8 mouse cellular contexts compared by ENCODE assay signal in genomic region chr9:122805053-122805844, GRCm38 (mm10). TPM values are rescaled to one million over a fixed set of nuclear protein-coding genes. Genes with fewer than 3 reads are reported as not detected.
A peak's percentile ranks its signal among the peaks of the same experiment; 100 is the strongest.
DNase-seq lines count a peak whose midpoint lies in the region; ATAC-seq and TF ChIP-seq lines count a peak whose summit lies in the region.

Gene Tcaim, plus strand, starts transcription at chr9:122805539.

- H3K79me2 ChIP-seq in MEL (ENCODE audit: control insufficient read depth, insufficient read depth, low read length, poor library complexity) = peaks cover 2% of the 10 kb centered on the region; the same call in 1 of the 2 replicates

- H3K4me3 ChIP-seq in MEL (ENCODE audit: control insufficient read depth in 1 of 2, insufficient read depth in 1 of 2, low read depth in 2 of 2, low read length in 2 of 2) = peak within 1 kb of the TSS; percentile 80 to 87
- H3K4me3 ChIP-seq in cerebellum, adult 2 months (replicated peaks; ENCODE audit: insufficient read depth, low read depth, low read length) = peak within 1 kb of the TSS; percentile 74
- peak within 1 kb of the TSS; percentile 60 for H3K4me3 ChIP-seq in forebrain, postnatal 0 days (ENCODE audit: low read depth, low read length)
- H3K4me3 ChIP-seq in lung, embryonic 15.5 days = peak within 1 kb of the TSS; percentile 63

- peak; percentile 99 for ATAC-seq in forebrain, postnatal 0 days
- ATAC-seq in lung, embryonic 15.5 days (ENCODE audit: borderline replicate concordance, extremely low read depth, low FRiP score, low TSS enrichment) = peak; percentile 98

- 0 out of 4 replicates have a peak, but pooled peaks of 1 of the 2 experiments have one; percentile 38 for TF ChIP-seq EP300 in MEL (IDR thresholded peaks at IDR 0.05; ENCODE audit: low read depth in 1 of 2, low read length in 2 of 2)

- TF ChIP-seq RAD21 in MEL (IDR thresholded peaks at IDR 0.05; ENCODE audit: low read depth, low read length) = no peak

- DNase-seq in MEL (ENCODE audit: low read depth, low spot score) = peak; percentile 96
- DNase-seq in cerebellum, adult 2 months = peak; percentile 94
- peak; percentile 97 for DNase-seq in forebrain, postnatal 0 days
- DNase-seq in heart, postnatal 4 days = peak; percentile 93
- peak; percentile 85 to 88 for DNase-seq in layer of hippocampus, adult 8-10 months (ENCODE audit: low spot score in 2 of 2)
- DNase-seq in ovary, adult 18-20 months (ENCODE audit: low spot score) = peak; percentile 83
- peak; percentile 95 for DNase-seq in thymus, postnatal 0 days (ENCODE audit: low spot score)

- no peaks in the 10 kb centered on the region for H3K27me3 ChIP-seq in MEL (ENCODE audit: control insufficient read depth in 1 of 2, insufficient read depth in 2 of 2, low read length in 2 of 2)
- no peaks in the 10 kb centered on the region for H3K27me3 ChIP-seq in cerebellum, adult 2 months (ENCODE audit: control insufficient read depth, insufficient read depth, low read length)
- no peaks in the 10 kb centered on the region for H3K27me3 ChIP-seq in forebrain, postnatal 0 days (ENCODE audit: insufficient read depth, low read length)
- H3K27me3 ChIP-seq in lung, embryonic 15.5 days = no peaks in the 10 kb centered on the region

- peak within 1 kb of the TSS; percentile 70 for H3K4me2 ChIP-seq in forebrain, postnatal 0 days (ENCODE audit: low read depth)
- peak within 1 kb of the TSS; percentile 90 for H3K4me2 ChIP-seq in lung, embryonic 15.5 days

- peaks cover 0 to 7% of the 10 kb centered on the region in 2 experiments; a peak in 2 of 4 replicates for H3K36me3 ChIP-seq in MEL (ENCODE audit: control insufficient read depth in 1 of 2, insufficient read depth in 2 of 2, low read length in 2 of 2)
- H3K36me3 ChIP-seq in forebrain, postnatal 0 days (ENCODE audit: insufficient read depth) = no peaks in the 10 kb centered on the region
- H3K36me3 ChIP-seq in lung, embryonic 15.5 days = no peaks in the 10 kb centered on the region

- TF ChIP-seq CTCF in MEL (IDR thresholded peaks at IDR 0.05 in 2 of 3, conservative IDR thresholded peaks at IDR 0.05 in 1 of 3; ENCODE audit: control insufficient read depth in 1 of 3, insufficient read depth in 1 of 3, low read depth in 2 of 3, low read length in 3 of 3, poor library complexity in 1 of 3, severe bottlenecking in 1 of 3) = no peak
- no peak for TF ChIP-seq CTCF in cerebellum, adult 2 months (IDR thresholded peaks at IDR 0.05; ENCODE audit: borderline replicate concordance, insufficient read depth, low read depth, low read length)
- TF ChIP-seq CTCF in forebrain, postnatal 0 days (IDR thresholded peaks at IDR 0.05; ENCODE audit: low read depth) = no peak

- TF ChIP-seq POLR2A in MEL (IDR thresholded peaks at IDR 0.05; ENCODE audit: control insufficient read depth in 1 of 2, insufficient read depth in 1 of 2, low read depth in 1 of 2, low read length in 2 of 2, poor library complexity in 1 of 2) = peak; percentile 72 to 80; a peak in 3 of 4 replicates
- TF ChIP-seq POLR2A in cerebellum, adult 2 months (IDR thresholded peaks at IDR 0.05; ENCODE audit: borderline replicate concordance, insufficient read depth, low read length) = peak; percentile 78; the same call in 1 of the 2 replicates

- peak within 1 kb of the TSS; percentile 89 for H3K9ac ChIP-seq in MEL (ENCODE audit: control insufficient read depth, low read depth, low read length, poor library complexity, severe bottlenecking)
- H3K9ac ChIP-seq in forebrain, postnatal 0 days = peak within 1 kb of the TSS; percentile 72
- peak within 1 kb of the TSS; percentile 63 for H3K9ac ChIP-seq in lung, embryonic 15.5 days

- 6% methylated on average over 41 of the region's 42 CpGs for WGBS in cerebellum, adult 2 months
- 9% methylated on average over 42 of the region's 42 CpGs for WGBS in forebrain, postnatal 0 days
- WGBS in lung, embryonic 15.5 days = 6% methylated on average over 42 of the region's 42 CpGs

- no peaks in the 10 kb centered on the region for H3K9me3 ChIP-seq in MEL (replicated peaks; ENCODE audit: insufficient read depth, low read length)
- H3K9me3 ChIP-seq in forebrain, postnatal 0 days (ENCODE audit: low read length) = no peaks in the 10 kb centered on the region
- no peaks in the 10 kb centered on the region for H3K9me3 ChIP-seq in lung, embryonic 15.5 days

- peaks cover 0 to 13% of the 10 kb centered on the region in 2 experiments; a peak in 1 of 4 replicates for H3K4me1 ChIP-seq in MEL (ENCODE audit: control insufficient read depth in 1 of 2, insufficient read depth in 2 of 2, low read length in 2 of 2)
- no peaks in the 10 kb centered on the region for H3K4me1 ChIP-seq in cerebellum, adult 2 months (ENCODE audit: control insufficient read depth, insufficient read depth, low read length)
- 0 out of 2 replicates have a peak, but pooled peaks cover 3% of the 10 kb centered on the region for H3K4me1 ChIP-seq in forebrain, postnatal 0 days (ENCODE audit: insufficient read depth)
- peaks cover 14% of the 10 kb centered on the region for H3K4me1 ChIP-seq in lung, embryonic 15.5 days

- peak within 1 kb of the TSS; percentile 85 for H3K27ac ChIP-seq in MEL (ENCODE audit: control insufficient read depth, low read depth, low read length)
- peak within 1 kb of the TSS; percentile 77 for H3K27ac ChIP-seq in cerebellum, adult 2 months (ENCODE audit: insufficient read depth, low read length)
- H3K27ac ChIP-seq in forebrain, postnatal 0 days (ENCODE audit: low read depth, low read length) = peak within 1 kb of the TSS; percentile 90
- peak within 1 kb of the TSS; percentile 97 for H3K27ac ChIP-seq in lung, embryonic 15.5 days

TF ChIP-seq in MEL, 35 proteins besides CTCF, POLR2A, EP300 and RAD21 (continues in another document):
- no peak for TF ChIP-seq MEF2A (IDR thresholded peaks at IDR 0.05; ENCODE audit: extremely low read depth, insufficient replicate concordance, low read depth, low read length, poor library complexity, severe bottlenecking)
- peak; percentile 9; the same call in 1 of the 2 replicates for TF ChIP-seq TAL1 (IDR thresholded peaks at IDR 0.05; ENCODE audit: low read length)
- TF ChIP-seq RCOR1 (IDR thresholded peaks at IDR 0.05; ENCODE audit: low read depth, low read length) = peak; percentile 37; the same call in 1 of the 2 replicates
- no peak for TF ChIP-seq JUND (IDR thresholded peaks at IDR 0.05; ENCODE audit: low read depth, low read length)
- TF ChIP-seq ZC3H11A (IDR thresholded peaks at IDR 0.05; ENCODE audit: low read depth, low read length) = no peak
- TF ChIP-seq NRF1 (IDR thresholded peaks at IDR 0.05; ENCODE audit: insufficient read depth, low read depth, low read length, poor library complexity, severe bottlenecking) = peak; percentile 79
- TF ChIP-seq E2F4 (IDR thresholded peaks at IDR 0.05; ENCODE audit: borderline replicate concordance, low read depth, low read length) = no peak
- TF ChIP-seq MAX (IDR thresholded peaks at IDR 0.05; ENCODE audit: low read length) = peak; percentile 40; the same call in 1 of the 2 replicates
- TF ChIP-seq NELFE (IDR thresholded peaks at IDR 0.05; ENCODE audit: low read depth, low read length) = peak; percentile 82
- peak; percentile 28; the same call in 1 of the 2 replicates for TF ChIP-seq GATA1 (IDR thresholded peaks at IDR 0.05; ENCODE audit: low read depth, low read length)
- TF ChIP-seq USF2 (IDR thresholded peaks at IDR 0.05; ENCODE audit: borderline replicate concordance in 1 of 2, insufficient read depth in 1 of 2, low read depth in 1 of 2, low read length in 2 of 2) = no peak
- no peak; the same call in 1 of the 2 replicates for TF ChIP-seq ZMIZ1 (IDR thresholded peaks at IDR 0.05; ENCODE audit: low read depth, low read length)
- TF ChIP-seq BHLHE40 (IDR thresholded peaks at IDR 0.05; ENCODE audit: borderline replicate concordance, low read depth, low read length) = no peak
- TF ChIP-seq MAFK (IDR thresholded peaks at IDR 0.05; ENCODE audit: borderline replicate concordance, low read depth, low read length) = no peak
- TF ChIP-seq ZKSCAN1 (IDR thresholded peaks at IDR 0.05; ENCODE audit: low read depth, low read length) = no peak
- no peak; the same call in 1 of the 2 replicates for TF ChIP-seq UBTF (IDR thresholded peaks at IDR 0.05; ENCODE audit: borderline replicate concordance, insufficient read depth, low read depth, low read length)
- peak; percentile 84; the same call in 1 of the 2 replicates for TF ChIP-seq MAZ (IDR thresholded peaks at IDR 0.05; ENCODE audit: low read depth, low read length)
- TF ChIP-seq HCFC1 (IDR thresholded peaks at IDR 0.05; ENCODE audit: low read depth, low read length) = peak; percentile 76
- peak; percentile 43; the same call in 1 of the 2 replicates for TF ChIP-seq TBP (IDR thresholded peaks at IDR 0.05; ENCODE audit: low read depth, low read length)
- no peak for TF ChIP-seq GABPA (IDR thresholded peaks at IDR 0.05; ENCODE audit: low read depth, low read length)
- no peak for TF ChIP-seq CHD1 (IDR thresholded peaks at IDR 0.05; ENCODE audit: low read depth, low read length)
- TF ChIP-seq ZNF384 (IDR thresholded peaks at IDR 0.05; ENCODE audit: low read depth, low read length) = no peak
- TF ChIP-seq KAT2A (conservative IDR thresholded peaks at IDR 0.05; ENCODE audit: low read depth, low read length) = peak; percentile 42; the same call in 1 of the 2 replicates
- TF ChIP-seq POLR2AphosphoS5 (IDR thresholded peaks at IDR 0.05; ENCODE audit: borderline replicate concordance, low read depth, low read length) = no peak
- peak; percentile 60 for TF ChIP-seq MYB (IDR thresholded peaks at IDR 0.05; ENCODE audit: low read depth, low read length)
- TF ChIP-seq ETS1 (IDR thresholded peaks at IDR 0.05; ENCODE audit: low read depth, low read length) = peak; percentile 73
- TF ChIP-seq POLR2AphosphoS2 (IDR thresholded peaks at IDR 0.05; ENCODE audit: low read length) = no peak; the same call in 1 of the 2 replicates
- no peak for TF ChIP-seq CHD2 (IDR thresholded peaks at IDR 0.05; ENCODE audit: low read length)
- no peak for TF ChIP-seq MYC (IDR thresholded peaks at IDR 0.05; ENCODE audit: low read depth, low read length)

RNA-seq across cellular contexts. Expression of gene Tcaim, which starts in this region (rescaled TPM):
- 2.7 and 4.0 TPM in 2 replicates for total RNA-seq in MEL (2012; rRNA removed)
- 1 to 10 TPM in 1 of 2 experiments, not detected in 1; 3.6 TPM for polyA plus RNA-seq in MEL (2012; ENCODE audit: insufficient read depth in 1 of 2, insufficient read length in 2 of 2, low read depth in 1 of 2, low replicate concordance in 2 of 2, missing spikeins in 1 of 2)
- polyA plus RNA-seq in cerebellum, adult 2 months (2012; rRNA removed) = 12.6 and 14.6 TPM in 2 replicates
- 15.4 and 18.7 TPM in 2 replicates for total RNA-seq in forebrain, postnatal 0 days (2014; rRNA removed)
- 3.8 and 5.4 TPM in 2 replicates for polyA plus RNA-seq in forebrain, postnatal 0 days (2015; fragmentation: Nextera tagmentation; extraction: Ambion mirVana)
- total RNA-seq in heart, postnatal 4 days (2021) = 10 to 100 TPM; 14.9 to 17.4 TPM
- 10 to 100 TPM; 20.1 to 22.9 (median 22.1) TPM for total RNA-seq in layer of hippocampus, adult 8-10 months (2022)
- polyA plus RNA-seq in lung, embryonic 15.5 days (2015; fragmentation: Nextera tagmentation; extraction: Ambion mirVana) = 5.9 and 6.2 TPM in 2 replicates
- polyA plus RNA-seq in thymus, postnatal 0 days (2015; fragmentation: Nextera tagmentation; extraction: Ambion mirVana) = 6.2 and 7.4 TPM in 2 replicates

Comparison
In these comparisons a context has a peak if more than half of its experiments do, and no peak if none do; other contexts are left out.
1. Peak in every context shown above with its lines: DNase-seq, ATAC-seq, H3K4me3 ChIP-seq and H3K27ac ChIP-seq.